8 mouse cellular contexts compared by ENCODE assay signal in the genomic region with DNA sequence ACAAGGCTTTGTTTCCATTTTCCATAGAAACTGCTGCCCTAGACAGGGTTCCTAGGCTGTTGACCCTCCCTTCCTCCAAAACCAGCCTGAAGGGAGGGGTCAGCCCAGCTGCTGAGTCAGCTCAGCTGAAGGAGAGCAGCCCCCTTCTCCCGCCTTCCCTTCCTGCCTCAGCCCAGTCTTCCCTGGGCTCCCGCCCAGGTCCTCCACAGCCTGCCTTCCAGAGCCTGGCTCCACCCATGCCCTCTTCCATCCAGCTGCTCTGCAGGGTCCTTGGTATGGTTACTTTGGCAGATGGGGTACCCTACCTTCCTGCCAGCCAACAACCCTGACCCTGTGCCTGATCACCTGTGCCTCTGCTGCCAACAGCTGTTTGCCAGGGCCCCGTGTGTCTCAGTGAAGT. TPM values are rescaled to one million over a fixed set of nuclear protein-coding genes. Genes with fewer than 3 reads are reported as not detected.
A peak's percentile ranks its signal among the peaks of the same experiment; 100 is the strongest.
DNase-seq lines count a peak whose midpoint lies in the region.

No protein-coding gene starts in this region.

- DNase-seq in 3T3-L1 (ENCODE audit: low read depth, low spot score) (peak; percentile 95), NIH3T3 (ENCODE audit: low read depth) (peak; percentile 95)
- DNase-seq in gastrocnemius, postnatal 10 days: peak; percentile 65
- DNase-seq in kidney, postnatal 10 days: peak; percentile 75
- peak; percentile 73 for DNase-seq in skeletal muscle tissue, adult 2 months (ENCODE audit: low read depth, low spot score)
- no peak for DNase-seq in right cerebral cortex, adult 2 months (ENCODE audit: low spot score in 2 of 2)
- DNase-seq in layer of hippocampus, adult 11-12 months (ENCODE audit: low spot score): no peak
- no peak for DNase-seq in layer of hippocampus, postnatal 14 days (ENCODE audit: low spot score in 2 of 2)

RNA-seq across cellular contexts. Expression of a gene that starts 11.8 kb away (rescaled TPM):
- 100 to 1,000 TPM; 115 to 167 TPM for total RNA-seq in gastrocnemius, postnatal 10 days (2021)
- total RNA-seq in layer of hippocampus, postnatal 14 days (2021): 10 to 100 TPM; 20.0 to 29.8 TPM

RNA-seq across cellular contexts. Expression of a gene that starts 16.5 kb away (rescaled TPM):
- 100 to 1,000 TPM; 141 to 159 TPM for total RNA-seq in gastrocnemius, postnatal 10 days (2021)
- total RNA-seq in layer of hippocampus, postnatal 14 days (2021): 10 to 100 TPM; 92.7 to 96.6 TPM

RNA-seq across cellular contexts. Expression of a gene that starts 20.7 kb away (rescaled TPM):
- total RNA-seq in gastrocnemius, postnatal 10 days (2021): 10 to 100 TPM; 36.3 to 39.5 TPM
- total RNA-seq in layer of hippocampus, postnatal 14 days (2021): 10 to 100 TPM; 40.3 to 45.1 TPM

RNA-seq across cellular contexts. Expression of a gene that starts 25.6 kb away (rescaled TPM):
- total RNA-seq in gastrocnemius, postnatal 10 days (2021): 1 to 10 TPM; 3.1 to 5.5 TPM
- 1 to 10 TPM; 2.4 to 2.5 TPM for total RNA-seq in layer of hippocampus, postnatal 14 days (2021)

RNA-seq across cellular contexts. Expression of a gene that starts 32.7 kb away (rescaled TPM):
- under 1 TPM in 1 of 2 experiments, not detected in 1; 0.14 TPM for total RNA-seq in gastrocnemius, postnatal 10 days (2021)
- 10 to 100 TPM; 31.3 to 33.2 TPM for total RNA-seq in layer of hippocampus, postnatal 14 days (2021)

Comparison
In these comparisons a context has a peak if more than half of its experiments do, and no peak if none do; other contexts are left out.
1. DNase-seq: peak in 3T3-L1 (single experiment), NIH3T3 (single experiment), gastrocnemius, postnatal 10 days (single experiment), kidney, postnatal 10 days (single experiment) and skeletal muscle tissue, adult 2 months (single experiment); none in right cerebral cortex, adult 2 months (0 of 2), layer of hippocampus, adult 11-12 months (single experiment) and layer of hippocampus, postnatal 14 days (0 of 2).